Mouse (Mus musculus): ENCODE measurements around the gene Opcml. TPM values are rescaled to one million over a fixed set of nuclear protein-coding genes. Genes with fewer than 3 reads are reported as not detected.

The Opcml gene
- polyA plus RNA-seq, 1 experiment, result 0.06 TPM

GRCm38 (mm10) chr9:28578730-28579129, 788.2 kb downstream of the Opcml start:
- Histone ChIP-seq H3ac (ENCODE audit: control insufficient read depth, insufficient read length, low read depth) (no peak overlapping the region), H3K4me3 (ENCODE audit: insufficient read depth, poor library complexity, severe bottlenecking) (no peak overlapping the region), H3K36me3 (ENCODE audit: control insufficient read depth, insufficient read depth) (no peaks in the 10 kb centered on the region), H3K79me2 (ENCODE audit: control insufficient read depth, insufficient read depth) (no peaks in the 10 kb centered on the region), H3K27me3 (ENCODE audit: control insufficient read depth, insufficient read depth, insufficient read length) (no peaks in the 10 kb centered on the region), H3K79me3 (ENCODE audit: low read depth) (no peaks in the 10 kb centered on the region)
- TF ChIP-seq USF1 (IDR thresholded peaks at IDR 0.05; ENCODE audit: low read depth) (no peak), CTCF (IDR thresholded peaks at IDR 0.05; ENCODE audit: control insufficient read depth, insufficient read depth, insufficient read length) (no peak), FOSL1 (IDR thresholded peaks at IDR 0.05; ENCODE audit: insufficient read depth, low read length, poor library complexity, severe bottlenecking) (peak; percentile 97), MYOG (IDR thresholded peaks at IDR 0.05; ENCODE audit: control insufficient read depth, extremely low read depth, insufficient read length) (no peak), CEBPB (IDR thresholded peaks at IDR 0.05; ENCODE audit: low read depth) (peak; percentile 58), MAX (IDR thresholded peaks at IDR 0.05) (no peak), MYOD1 (IDR thresholded peaks at IDR 0.05; ENCODE audit: control insufficient read depth, insufficient read length, low read depth) (no peak)

DNA sequence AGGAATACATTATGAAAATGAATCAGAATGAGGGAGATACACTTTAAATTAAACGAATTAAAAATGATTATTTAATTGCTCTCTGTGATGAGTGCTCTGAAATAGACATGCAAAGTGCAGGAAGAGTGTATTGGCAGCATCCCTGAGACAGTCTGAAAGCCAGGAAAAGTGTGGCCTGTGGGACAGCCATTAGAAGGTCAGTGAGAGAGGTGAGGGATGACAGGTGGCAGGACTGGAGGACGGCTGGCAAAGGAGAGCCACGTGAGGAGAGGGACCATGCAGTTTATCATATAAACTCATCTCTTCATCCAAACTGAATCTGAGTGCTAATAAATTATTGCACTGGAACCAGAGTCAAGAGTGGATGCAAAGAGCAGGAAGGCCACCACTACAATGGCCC, 796.7 kb downstream of the Opcml start:
- TF ChIP-seq MYOD1 (IDR thresholded peaks at IDR 0.05; ENCODE audit: control insufficient read depth, insufficient read length, low read depth) (no peak), USF1 (IDR thresholded peaks at IDR 0.05; ENCODE audit: low read depth) (no peak), CTCF (IDR thresholded peaks at IDR 0.05; ENCODE audit: control insufficient read depth, insufficient read depth, insufficient read length) (no peak), MYOG (IDR thresholded peaks at IDR 0.05; ENCODE audit: control insufficient read depth, extremely low read depth, insufficient read length) (no peak), CEBPB (IDR thresholded peaks at IDR 0.05; ENCODE audit: low read depth) (no peak), FOSL1 (IDR thresholded peaks at IDR 0.05; ENCODE audit: insufficient read depth, low read length, poor library complexity, severe bottlenecking) (no peak), MAX (IDR thresholded peaks at IDR 0.05) (no peak)
- no peaks in the 10 kb centered on the region for H3K36me3 ChIP-seq (ENCODE audit: control insufficient read depth, insufficient read depth)
- no peaks in the 10 kb centered on the region for H3K27me3 ChIP-seq (ENCODE audit: control insufficient read depth, insufficient read depth, insufficient read length)
- no peaks in the 10 kb centered on the region for H3K79me2 ChIP-seq (ENCODE audit: control insufficient read depth, insufficient read depth)
- H3K4me3 ChIP-seq (ENCODE audit: insufficient read depth, poor library complexity, severe bottlenecking), result no peak overlapping the region
- no peak overlapping the region for H3ac ChIP-seq (ENCODE audit: control insufficient read depth, insufficient read length, low read depth)
- no peaks in the 10 kb centered on the region for H3K79me3 ChIP-seq (ENCODE audit: low read depth)

GRCm38 (mm10) chr9:28587857-28588388, 797.3 kb downstream of the Opcml start:
- no peaks in the 10 kb centered on the region for H3K79me3 ChIP-seq (ENCODE audit: low read depth)
- H3K4me3 ChIP-seq (ENCODE audit: insufficient read depth, poor library complexity, severe bottlenecking), result no peak overlapping the region
- H3K36me3 ChIP-seq (ENCODE audit: control insufficient read depth, insufficient read depth), result no peaks in the 10 kb centered on the region
- TF ChIP-seq CTCF (IDR thresholded peaks at IDR 0.05; ENCODE audit: control insufficient read depth, insufficient read depth, insufficient read length) (no peak), MAX (IDR thresholded peaks at IDR 0.05) (no peak), MYOD1 (IDR thresholded peaks at IDR 0.05; ENCODE audit: control insufficient read depth, insufficient read length, low read depth) (no peak)
- no peak overlapping the region for H3ac ChIP-seq (ENCODE audit: control insufficient read depth, insufficient read length, low read depth)
- no peaks in the 10 kb centered on the region for H3K27me3 ChIP-seq (ENCODE audit: control insufficient read depth, insufficient read depth, insufficient read length)
- no peaks in the 10 kb centered on the region for H3K79me2 ChIP-seq (ENCODE audit: control insufficient read depth, insufficient read depth)

- no peak overlapping the region for H3ac ChIP-seq (ENCODE audit: control insufficient read depth, insufficient read length, low read depth)
- no peaks in the 10 kb centered on the region for H3K79me2 ChIP-seq (ENCODE audit: control insufficient read depth, insufficient read depth)
- H3K36me3 ChIP-seq (ENCODE audit: control insufficient read depth, insufficient read depth), result no peaks in the 10 kb centered on the region
- H3K27me3 ChIP-seq (ENCODE audit: control insufficient read depth, insufficient read depth, insufficient read length), result no peaks in the 10 kb centered on the region
- no peak overlapping the region for H3K4me3 ChIP-seq (ENCODE audit: insufficient read depth, poor library complexity, severe bottlenecking)
- no peaks in the 10 kb centered on the region for H3K79me3 ChIP-seq (ENCODE audit: low read depth)
- TF ChIP-seq MYOD1 (IDR thresholded peaks at IDR 0.05; ENCODE audit: control insufficient read depth, insufficient read length, low read depth), result no peak
- TF ChIP-seq CTCF (IDR thresholded peaks at IDR 0.05; ENCODE audit: control insufficient read depth, insufficient read depth, insufficient read length), result no peak
- TF ChIP-seq CEBPB (IDR thresholded peaks at IDR 0.05; ENCODE audit: low read depth), result no peak
- no peak for TF ChIP-seq USF1 (IDR thresholded peaks at IDR 0.05; ENCODE audit: low read depth)
- no peak for TF ChIP-seq MYOG (IDR thresholded peaks at IDR 0.05; ENCODE audit: control insufficient read depth, extremely low read depth, insufficient read length)
- TF ChIP-seq MAX (IDR thresholded peaks at IDR 0.05), result no peak
Measured at GRCm38 (mm10) chr9:28588488-28588887, 797.9 kb downstream of the Opcml start.

DNA sequence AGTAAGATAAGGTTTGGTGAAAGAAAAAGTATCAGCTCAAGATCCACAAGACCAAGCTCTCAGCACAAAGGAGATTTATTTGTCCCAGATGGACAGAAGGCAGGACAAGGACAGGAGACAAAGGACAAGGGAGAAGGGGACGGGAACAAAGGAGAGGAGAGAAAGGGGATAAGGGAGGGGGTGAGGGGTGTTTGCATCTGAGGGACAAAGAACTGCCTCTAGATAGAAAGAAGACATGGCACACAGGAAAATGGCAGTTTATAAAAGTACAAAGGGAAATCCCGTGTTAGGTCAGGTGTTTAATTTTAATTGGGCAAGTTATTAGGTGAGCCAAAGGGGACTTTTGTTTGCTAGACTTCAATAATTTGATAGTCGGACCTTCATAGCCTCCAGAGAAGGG, 801.6 kb downstream of the Opcml start:
- Histone ChIP-seq H3ac (ENCODE audit: control insufficient read depth, insufficient read length, low read depth) (no peak overlapping the region), H3K36me3 (ENCODE audit: control insufficient read depth, insufficient read depth) (no peaks in the 10 kb centered on the region), H3K79me2 (ENCODE audit: control insufficient read depth, insufficient read depth) (no peaks in the 10 kb centered on the region), H3K27me3 (ENCODE audit: control insufficient read depth, insufficient read depth, insufficient read length) (no peaks in the 10 kb centered on the region), H3K4me3 (ENCODE audit: insufficient read depth, poor library complexity, severe bottlenecking) (no peak overlapping the region), H3K79me3 (ENCODE audit: low read depth) (no peaks in the 10 kb centered on the region)
- TF ChIP-seq MYOG (IDR thresholded peaks at IDR 0.05; ENCODE audit: control insufficient read depth, extremely low read depth, insufficient read length) (no peak), MYOD1 (IDR thresholded peaks at IDR 0.05; ENCODE audit: control insufficient read depth, insufficient read length, low read depth) (no peak), USF1 (IDR thresholded peaks at IDR 0.05; ENCODE audit: low read depth) (no peak), CEBPB (IDR thresholded peaks at IDR 0.05; ENCODE audit: low read depth) (no peak), CTCF (IDR thresholded peaks at IDR 0.05; ENCODE audit: control insufficient read depth, insufficient read depth, insufficient read length) (no peak), FOSL1 (IDR thresholded peaks at IDR 0.05; ENCODE audit: insufficient read depth, low read length, poor library complexity, severe bottlenecking) (no peak), MAX (IDR thresholded peaks at IDR 0.05) (no peak)

- no peaks in the 10 kb centered on the region for H3K36me3 ChIP-seq (ENCODE audit: control insufficient read depth, insufficient read depth)
- H3K4me3 ChIP-seq (ENCODE audit: insufficient read depth, poor library complexity, severe bottlenecking), result no peak overlapping the region
- H3K27me3 ChIP-seq (ENCODE audit: control insufficient read depth, insufficient read depth, insufficient read length), result no peaks in the 10 kb centered on the region
- no peak for TF ChIP-seq FOSL1 (IDR thresholded peaks at IDR 0.05; ENCODE audit: insufficient read depth, low read length, poor library complexity, severe bottlenecking)
- no peak for TF ChIP-seq MYOD1 (IDR thresholded peaks at IDR 0.05; ENCODE audit: control insufficient read depth, insufficient read length, low read depth)
- no peaks in the 10 kb centered on the region for H3K79me3 ChIP-seq (ENCODE audit: low read depth)
- H3K79me2 ChIP-seq (ENCODE audit: control insufficient read depth, insufficient read depth), result no peaks in the 10 kb centered on the region
- H3ac ChIP-seq (ENCODE audit: control insufficient read depth, insufficient read length, low read depth), result no peak overlapping the region
Measured at GRCm38 (mm10) chr9:28595062-28595461, 804.5 kb downstream of the Opcml start.
